Mouse (Mus musculus) hindbrain, embryonic 16.5 days (tissue): Measurements from ENCODE around the gene Gm49368. TPM values are rescaled to one million over a fixed set of nuclear protein-coding genes. Genes with fewer than 3 reads are reported as not detected.

ENCODE experiments used
- ATAC-seq: fragments of 200-750 bp; cut with Nextera tagmentation; 2 replicates; pipeline ENCODE4 v1.8.0; 2017; ENCODE audit warnings: moderate TSS enrichment, moderate library complexity
- H3K27ac ChIP-seq: fragments of 300-500 bp; sonication (generic); 2 replicates; pipeline ENCODE4 v1.5.1; 2014; ENCODE audit warnings: low read depth, mild to moderate bottlenecking, control low read depth, low read length, moderate library complexity
- H3K27me3 ChIP-seq: fragments of 300-500 bp; sonication (generic); replicated peaks from 2 replicates; pipeline ENCODE4 v1.6.1; 2014; ENCODE audit warnings: low read length; ENCODE audit not compliant: control insufficient read depth, insufficient read depth
- H3K36me3 ChIP-seq: fragments of 300-500 bp; sonication (generic); 2 replicates; pipeline ENCODE4 v1.6.1; 2014; ENCODE audit warnings: mild to moderate bottlenecking, low read length, moderate library complexity, mixed read lengths; ENCODE audit not compliant: control insufficient read depth, insufficient read depth
- H3K4me1 ChIP-seq: fragments of 300-500 bp; sonication (generic); 2 replicates; pipeline ENCODE4 v1.6.1; 2014; ENCODE audit warnings: low read depth, low read length; ENCODE audit not compliant: control insufficient read depth, insufficient read depth
- H3K4me2 ChIP-seq: fragments of 300-500 bp; sonication (generic); 2 replicates; pipeline ENCODE4 v1.6.1; 2014; ENCODE audit warnings: mild to moderate bottlenecking, low read length, control low read depth, moderate library complexity
- H3K4me3 ChIP-seq: fragments of 300-500 bp; sonication (generic); 2 replicates; pipeline ENCODE4 v1.5.1; 2014; ENCODE audit warnings: mild to moderate bottlenecking, low read length, control low read depth, moderate library complexity
- H3K9ac ChIP-seq: fragments of 300-500 bp; sonication (generic); 2 replicates; pipeline ENCODE4 v1.6.1; 2014; ENCODE audit warnings: low read depth, mild to moderate bottlenecking, control low read depth, low read length, moderate library complexity
- H3K9me3 ChIP-seq: fragments of 300-500 bp; sonication (generic); 2 replicates; pipeline ENCODE4 v1.6.1; 2014; ENCODE audit warnings: mild to moderate bottlenecking, low read length, moderate library complexity; ENCODE audit not compliant: control insufficient read depth
- WGBS: fragments of 180-500 bp; shearing (Covaris S2); extraction: QIAGEN DNeasy Blood & Tissue Kit; methylation state at CpG from one replicate; pipeline ENCODE4 v1.1.7; 2014; 5-methylcytosine and 5-hydroxymethylcytosine counted together
- polyA plus RNA-seq: library from polyadenylated mRNA; unstranded; fragments of >200 nt; fragmentation: Nextera tagmentation; extraction: Ambion mirVana; gene quantifications from 2 replicates; pipeline ENCODE4 v1.2.1, GENCODE M21; 2015

Gm49368 gene
- polyA plus RNA-seq, 1 experiment from 2014 or later = not detected

DNA sequence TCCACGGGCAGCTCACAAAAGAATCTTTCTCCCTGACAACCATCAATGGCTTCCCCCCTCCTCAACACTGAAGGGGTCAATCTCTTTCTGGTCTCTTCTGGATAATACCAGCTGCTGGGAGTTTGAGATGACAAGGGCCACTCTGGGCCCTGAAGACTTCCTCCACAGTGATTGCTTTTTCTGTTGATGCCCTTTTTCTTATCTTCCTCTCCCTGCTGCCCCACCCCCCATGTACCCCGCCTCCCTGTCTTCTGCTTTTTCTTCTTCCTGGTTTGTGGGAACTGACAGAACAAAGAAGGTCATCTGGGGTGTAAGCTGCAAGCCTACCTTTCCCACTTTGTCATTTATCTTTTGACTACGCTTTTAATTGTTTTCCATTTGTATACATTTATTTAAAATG is 5.4 kb downstream of the Gm49368 start:
- H3K9ac ChIP-seq = no peak overlapping the region
- no peak for ATAC-seq

DNA sequence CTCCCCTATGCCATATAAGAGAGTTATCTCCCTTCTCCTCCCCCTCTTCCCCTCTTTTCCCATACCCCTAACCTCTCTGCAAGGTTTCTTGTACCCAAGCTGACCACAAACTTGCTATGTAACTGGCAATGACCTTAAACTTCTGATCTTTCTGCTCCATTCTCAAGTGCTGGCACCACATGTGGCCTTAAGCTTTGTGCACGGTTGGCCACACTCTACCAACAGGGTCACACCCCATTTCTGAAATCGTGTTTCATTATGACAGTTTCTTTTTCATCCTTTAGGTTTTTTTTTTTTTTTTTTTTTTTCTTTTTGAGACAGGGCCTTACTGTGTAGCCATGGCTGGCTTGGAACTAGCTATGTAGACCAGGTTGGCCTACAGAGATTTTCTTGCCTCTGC is 7.4 kb downstream of the Gm49368 start:
- Histone ChIP-seq H3K36me3 (no peaks in the 10 kb centered on the region), H3K4me3 (no peak overlapping the region), H3K4me1 (no peaks in the 10 kb centered on the region), H3K9ac (no peak overlapping the region), H3K9me3 (no peaks in the 10 kb centered on the region), H3K4me2 (no peak overlapping the region), H3K27me3 (no peaks in the 10 kb centered on the region), H3K27ac (no peak overlapping the region)
- no peak for ATAC-seq
- 72% methylated on average over 2 of the region's 2 CpGs for WGBS

More for the DNA sequence above, 5.4 kb downstream of the Gm49368 start:
- H3K4me3 ChIP-seq = no peak overlapping the region
- no peaks in the 10 kb centered on the region for H3K4me1 ChIP-seq
- H3K27me3 ChIP-seq = no peaks in the 10 kb centered on the region
- 48% methylated on average over 3 of the region's 3 CpGs for WGBS
- H3K4me2 ChIP-seq = no peak overlapping the region
- no peak overlapping the region for H3K27ac ChIP-seq
- H3K9me3 ChIP-seq = no peaks in the 10 kb centered on the region
- H3K36me3 ChIP-seq = no peaks in the 10 kb centered on the region

DNA sequence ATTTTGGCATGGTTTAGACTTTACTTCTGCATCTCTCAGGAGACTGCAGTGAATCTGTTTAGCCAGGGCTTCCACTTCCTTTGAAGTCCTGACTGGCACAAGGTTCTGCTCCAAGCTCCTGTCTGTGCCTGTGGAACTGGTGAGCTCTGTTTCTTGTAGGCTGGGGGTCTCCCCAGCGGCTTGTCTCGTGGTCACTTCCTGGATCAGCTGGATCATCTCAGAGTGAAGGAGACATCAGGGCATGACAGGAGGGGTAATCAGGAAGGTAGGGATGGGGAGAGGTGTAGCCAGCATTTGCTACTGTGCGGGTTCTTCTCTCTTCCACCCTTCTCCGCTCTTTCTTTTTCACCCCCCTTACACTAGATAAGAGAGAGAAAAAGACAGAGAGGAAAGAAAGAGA is 9.3 kb downstream of the Gm49368 start:
- H3K27me3 ChIP-seq = no peaks in the 10 kb centered on the region
- 86% methylated on average over 4 of the region's 4 CpGs for WGBS
- no peak overlapping the region for H3K4me3 ChIP-seq
- H3K4me2 ChIP-seq = no peak overlapping the region
- H3K27ac ChIP-seq = no peak overlapping the region
- no peaks in the 10 kb centered on the region for H3K4me1 ChIP-seq
- H3K9ac ChIP-seq = no peak overlapping the region
- no peaks in the 10 kb centered on the region for H3K36me3 ChIP-seq
- ATAC-seq = no peak
- H3K9me3 ChIP-seq = no peaks in the 10 kb centered on the region

DNA sequence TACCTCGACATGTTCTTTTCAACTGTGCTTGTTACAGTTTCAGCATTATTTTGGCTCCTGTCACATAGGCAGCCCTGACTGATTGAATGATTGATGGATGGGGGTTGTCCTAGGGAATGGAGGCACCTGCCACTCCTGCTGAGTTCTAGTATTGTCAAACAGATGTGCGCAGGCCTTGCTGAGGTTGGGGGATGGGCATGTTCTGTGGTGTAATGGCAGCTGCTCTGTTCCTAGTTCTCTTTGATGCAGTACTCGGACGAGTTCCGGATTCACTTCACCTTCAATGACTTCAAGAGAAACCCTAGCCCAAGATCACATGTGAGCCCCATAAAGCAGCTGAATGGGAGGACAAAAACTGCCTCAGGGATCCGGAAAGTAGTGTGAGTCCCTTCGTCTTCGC is 17.5 kb downstream of the Gm49368 start:
- no peak overlapping the region for H3K4me2 ChIP-seq
- no peaks in the 10 kb centered on the region for H3K4me1 ChIP-seq
- H3K27ac ChIP-seq = no peak overlapping the region
- H3K9me3 ChIP-seq = no peaks in the 10 kb centered on the region
- H3K36me3 ChIP-seq = no peaks in the 10 kb centered on the region
- no peaks in the 10 kb centered on the region for H3K27me3 ChIP-seq
- 75% methylated on average over 8 of the region's 8 CpGs for WGBS
- no peak for ATAC-seq
- H3K9ac ChIP-seq = no peak overlapping the region
- no peak overlapping the region for H3K4me3 ChIP-seq

DNA sequence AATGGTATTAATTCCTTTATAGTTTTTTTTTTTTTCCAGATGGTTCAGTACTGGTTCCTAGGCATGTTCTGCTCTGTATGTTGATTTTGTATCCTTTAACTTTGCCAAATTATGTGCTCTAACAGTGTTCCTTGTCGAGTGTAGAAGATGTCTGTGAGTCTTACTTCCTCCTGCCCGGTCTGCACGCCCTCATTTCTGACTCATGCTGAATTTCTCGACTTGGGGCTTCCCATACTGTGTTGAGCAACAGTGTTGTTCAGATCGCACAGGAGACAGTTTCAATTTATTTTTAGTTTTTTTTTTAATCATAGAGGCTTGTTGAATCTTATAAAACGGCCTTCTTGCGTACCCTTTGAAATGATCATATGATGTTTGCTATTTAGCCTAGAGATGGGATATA is 26.7 kb downstream of the Gm49368 start:
- H3K9ac ChIP-seq = no peak overlapping the region
- H3K4me1 ChIP-seq = no peaks in the 10 kb centered on the region
- no peaks in the 10 kb centered on the region for H3K9me3 ChIP-seq
- H3K36me3 ChIP-seq = no peaks in the 10 kb centered on the region
- H3K27me3 ChIP-seq = no peaks in the 10 kb centered on the region
- no peak overlapping the region for H3K27ac ChIP-seq
- ATAC-seq = no peak
- H3K4me3 ChIP-seq = no peak overlapping the region
- no peak overlapping the region for H3K4me2 ChIP-seq
- WGBS = 85% methylated on average over 7 of the region's 7 CpGs

DNA sequence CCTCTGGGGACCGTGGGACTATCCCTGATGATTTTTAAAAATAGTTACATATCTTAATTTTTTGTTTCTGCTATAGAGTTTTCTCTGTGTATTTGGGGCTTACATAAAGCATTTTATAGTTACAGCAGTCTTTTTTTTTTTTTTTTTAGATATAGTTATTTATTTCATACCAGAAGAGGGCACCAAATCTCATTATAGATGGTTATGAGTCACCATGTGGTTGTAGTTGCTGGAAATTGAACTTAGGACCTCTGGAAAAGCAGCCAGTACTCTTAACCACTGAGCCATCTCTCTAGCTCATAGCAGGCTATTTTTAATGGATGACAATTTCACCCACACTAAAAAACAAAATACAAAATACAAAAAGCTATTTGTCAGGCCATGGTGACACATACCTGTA is 35.7 kb downstream of the Gm49368 start:
- H3K9me3 ChIP-seq = no peaks in the 10 kb centered on the region
- H3K4me1 ChIP-seq = no peaks in the 10 kb centered on the region
- no peak overlapping the region for H3K9ac ChIP-seq
- no peaks in the 10 kb centered on the region for H3K27me3 ChIP-seq
- 97% methylated on average over 1 of the region's 1 CpGs for WGBS
- H3K27ac ChIP-seq = no peak overlapping the region
- no peaks in the 10 kb centered on the region for H3K36me3 ChIP-seq
- H3K4me2 ChIP-seq = no peak overlapping the region
- no peak for ATAC-seq
- no peak overlapping the region for H3K4me3 ChIP-seq

DNA sequence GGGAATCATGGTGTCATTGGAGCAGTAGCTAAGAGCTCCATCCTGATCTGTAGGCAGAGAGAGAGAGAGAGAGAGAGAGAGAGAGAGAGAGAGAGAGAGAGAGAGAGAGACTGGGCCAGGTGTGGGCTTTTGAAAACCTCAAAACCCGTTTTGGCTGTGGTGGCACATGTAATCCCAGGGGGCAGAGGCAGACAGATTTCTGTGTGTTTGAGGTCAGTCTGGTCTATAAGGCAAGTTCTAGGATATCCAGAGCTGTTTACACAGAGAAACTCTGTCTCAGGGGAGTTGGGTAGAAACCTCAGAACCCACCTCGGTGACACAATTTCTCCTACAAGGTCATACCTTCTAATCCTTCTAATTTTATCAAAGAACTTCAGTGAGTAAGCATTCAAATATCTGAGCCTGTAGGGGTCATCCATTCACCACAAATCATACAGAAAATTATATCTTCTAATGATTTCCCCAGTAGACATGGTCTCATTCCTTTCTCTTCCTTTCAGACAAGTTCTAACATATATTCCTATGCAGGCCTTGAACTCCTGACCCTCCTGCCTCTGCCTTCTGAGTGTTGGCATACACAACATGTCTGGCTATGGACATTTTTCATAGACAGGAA is 38.4 kb downstream of the Gm49368 start:
- Histone ChIP-seq H3K9ac (no peak overlapping the region), H3K4me2 (no peak overlapping the region), H3K27me3 (no peaks in the 10 kb centered on the region), H3K4me3 (no peak overlapping the region), H3K4me1 (no peaks in the 10 kb centered on the region), H3K27ac (no peak overlapping the region), H3K36me3 (no peaks in the 10 kb centered on the region), H3K9me3 (no peaks in the 10 kb centered on the region)
- 74% methylated on average over 2 of the region's 2 CpGs for WGBS
- ATAC-seq = no peak

DNA sequence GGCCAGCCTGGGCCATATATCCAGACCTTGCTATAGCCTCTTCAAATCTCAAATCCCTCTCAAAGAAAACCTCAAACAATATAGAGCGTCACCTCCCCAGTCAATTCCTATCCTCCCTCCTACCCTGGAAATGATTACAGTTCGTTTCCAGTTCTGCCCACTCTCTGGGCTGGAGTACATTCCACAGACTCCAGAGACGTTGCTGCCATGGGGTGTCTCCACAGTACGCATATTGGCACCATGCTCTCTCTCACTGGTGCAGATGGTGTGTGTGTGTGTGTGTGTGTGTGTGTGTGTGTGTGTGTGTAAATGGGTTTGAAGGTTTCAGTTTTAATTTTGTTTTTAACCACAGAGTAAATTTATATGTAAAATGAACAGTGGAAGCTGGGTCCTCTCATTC is 42.8 kb downstream of the Gm49368 start:
- Histone ChIP-seq H3K4me1 (no peaks in the 10 kb centered on the region), H3K9me3 (no peaks in the 10 kb centered on the region), H3K27me3 (no peaks in the 10 kb centered on the region), H3K4me2 (no peak overlapping the region), H3K36me3 (no peaks in the 10 kb centered on the region), H3K9ac (no peak overlapping the region), H3K4me3 (no peak overlapping the region), H3K27ac (no peak overlapping the region)
- ATAC-seq = no peak
- 59% methylated on average over 4 of the region's 4 CpGs for WGBS

DNA sequence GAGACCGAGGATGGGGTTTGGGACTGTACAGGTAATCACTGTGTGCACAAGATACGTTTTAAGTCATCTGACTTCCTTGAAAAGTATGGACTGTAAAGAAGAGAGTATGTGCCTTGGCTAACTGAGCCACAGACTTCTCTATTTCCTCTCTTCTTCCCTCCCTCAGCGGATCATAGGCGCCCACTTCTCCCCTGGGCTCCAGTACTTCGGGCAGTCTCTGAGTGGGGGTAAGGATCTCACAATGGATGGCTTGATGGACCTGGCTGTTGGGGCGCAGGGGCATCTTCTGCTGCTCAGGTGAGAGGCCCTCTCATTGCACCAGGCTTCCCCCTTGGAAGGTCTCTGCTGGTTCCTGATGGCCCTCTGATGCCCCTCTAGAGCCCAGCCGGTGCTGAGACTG is 45.0 kb downstream of the Gm49368 start:
- H3K9me3 ChIP-seq = no peaks in the 10 kb centered on the region
- H3K4me2 ChIP-seq = no peak overlapping the region
- H3K9ac ChIP-seq = no peak overlapping the region
- no peaks in the 10 kb centered on the region for H3K27me3 ChIP-seq
- no peaks in the 10 kb centered on the region for H3K36me3 ChIP-seq
- no peak overlapping the region for H3K4me3 ChIP-seq
- H3K4me1 ChIP-seq = no peaks in the 10 kb centered on the region
- 92% methylated on average over 7 of the region's 7 CpGs for WGBS
- H3K27ac ChIP-seq = no peak overlapping the region
- no peak for ATAC-seq

DNA sequence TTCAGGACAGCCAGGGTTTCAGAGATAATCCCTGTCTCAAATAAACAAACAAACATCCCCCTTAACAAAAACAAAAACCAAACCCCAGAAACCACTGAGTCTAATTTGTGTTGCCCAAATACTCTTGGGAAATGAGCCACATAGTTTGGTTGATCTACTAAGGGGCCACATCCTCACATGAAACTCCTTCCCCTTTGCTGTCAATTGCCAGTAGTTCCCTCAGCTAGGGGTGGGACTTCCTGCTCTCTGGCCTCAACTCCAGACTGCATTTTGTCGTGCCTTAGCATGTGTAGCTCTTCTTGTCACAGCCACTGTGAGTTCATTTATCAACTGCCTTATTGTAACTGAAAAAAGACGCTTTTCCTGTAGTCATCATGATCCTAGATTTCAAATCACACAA is 47.8 kb downstream of the Gm49368 start:
- WGBS = 73% methylated on average over 2 of the region's 2 CpGs
- no peak overlapping the region for H3K27ac ChIP-seq
- no peak overlapping the region for H3K4me3 ChIP-seq
- H3K9me3 ChIP-seq = no peaks in the 10 kb centered on the region
- no peak overlapping the region for H3K9ac ChIP-seq
- no peak for ATAC-seq
- H3K36me3 ChIP-seq = no peaks in the 10 kb centered on the region
- no peak overlapping the region for H3K4me2 ChIP-seq
- no peaks in the 10 kb centered on the region for H3K4me1 ChIP-seq
- no peaks in the 10 kb centered on the region for H3K27me3 ChIP-seq
